In the genomic region with DNA sequence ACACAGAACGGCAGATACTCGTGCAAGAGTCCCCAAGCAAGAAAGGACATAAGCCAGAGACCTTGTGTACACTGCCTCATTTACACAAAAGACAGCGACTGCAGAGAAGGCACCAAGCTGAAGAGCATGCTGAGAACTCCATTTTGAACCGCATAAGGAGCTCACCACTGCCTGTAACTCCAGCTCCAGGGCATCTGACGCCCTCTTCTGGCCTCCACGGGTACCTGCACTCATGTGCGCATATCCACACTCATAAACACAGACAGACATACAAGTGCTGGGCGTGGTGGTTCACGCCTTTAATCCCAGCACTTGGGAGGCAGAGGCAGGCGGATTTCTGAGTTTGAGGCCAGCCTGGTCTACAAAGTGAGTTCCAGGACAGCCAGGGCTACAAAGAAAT, we compare ENCODE assay signal across 28 mouse cellular contexts. TPM values are rescaled to one million over a fixed set of nuclear protein-coding genes. Genes with fewer than 3 reads are reported as not detected.
DNase-seq lines count a peak whose midpoint lies in the region; ATAC-seq and TF ChIP-seq lines count a peak whose summit lies in the region.
"Had no signal": no experiment of that assay in that cellular context is flagged by ENCODE, and none has a peak within 500 bp of the region (broad histone marks: within the 10 kb centered on the region; RNA-seq: fewer than 3 reads in every experiment).

No protein-coding gene starts in this region.

- no peak for TF ChIP-seq POLR2A in ES-Bruce4 (IDR thresholded peaks at IDR 0.05; ENCODE audit: insufficient read depth, low read length)
- TF ChIP-seq POLR2A in MEL (IDR thresholded peaks at IDR 0.05; ENCODE audit: control insufficient read depth in 1 of 2, insufficient read depth in 1 of 2, low read depth in 1 of 2, low read length in 2 of 2, poor library complexity in 1 of 2), result no peak

- 70% methylated on average over 10 of the region's 10 CpGs for WGBS in liver, embryonic 14.5 days (ENCODE audit: insufficient replicate concordance)
- WGBS in heart, embryonic 12.5 days, result 80% methylated on average over 10 of the region's 10 CpGs

- H3K36me3 ChIP-seq in liver, embryonic 14.5 days (replicated peaks; ENCODE audit: control insufficient read depth, insufficient read depth, low read depth), result no peaks in the 10 kb centered on the region
- H3K36me3 ChIP-seq in ES-Bruce4 (ENCODE audit: control insufficient read depth, insufficient read depth, low read length, poor library complexity, severe bottlenecking), result no peaks in the 10 kb centered on the region
- H3K36me3 ChIP-seq in MEL (ENCODE audit: control insufficient read depth in 1 of 2, insufficient read depth in 2 of 2, low read length in 2 of 2), result no peaks in the 10 kb centered on the region
- H3K36me3 ChIP-seq in heart, embryonic 12.5 days, result no peaks in the 10 kb centered on the region
- H3K36me3 ChIP-seq: heart, embryonic 15.5 days; hindbrain, embryonic 10.5 days; hindbrain, embryonic 13.5 days had no signal

- H3K4me2 ChIP-seq in liver, embryonic 14.5 days (ENCODE audit: low read depth), result no peak overlapping the region
- H3K4me2 ChIP-seq in heart, embryonic 12.5 days, result no peak overlapping the region
- H3K4me2 ChIP-seq: heart, embryonic 11.5 days; heart, embryonic 15.5 days; hindbrain, embryonic 13.5 days had no signal

- ATAC-seq in liver, embryonic 14.5 days (ENCODE audit: insufficient read depth), result no peak
- no peak for ATAC-seq in heart, embryonic 12.5 days (ENCODE audit: insufficient number of reproducible peaks, low FRiP score)
- ATAC-seq in inflammation-experienced regulatory T-cells, adult 6 months, result no peak
- ATAC-seq: forebrain, embryonic 14.5 days; forebrain, postnatal 0 days; hindbrain, embryonic 16.5 days had no signal

- no peak overlapping the region for H3K27ac ChIP-seq in liver, embryonic 14.5 days
- no peak overlapping the region for H3K27ac ChIP-seq in ES-Bruce4 (ENCODE audit: insufficient read depth, low read length)
- no peak overlapping the region for H3K27ac ChIP-seq in MEL (ENCODE audit: control insufficient read depth, low read depth, low read length)
- no peak overlapping the region for H3K27ac ChIP-seq in heart, embryonic 12.5 days (ENCODE audit: poor library complexity, severe bottlenecking)
- H3K27ac ChIP-seq: gastrocnemius, adult 2 months; heart, embryonic 15.5 days; hindbrain, embryonic 10.5 days; hindbrain, embryonic 13.5 days had no signal

- TF ChIP-seq RAD21 in MEL (IDR thresholded peaks at IDR 0.05; ENCODE audit: low read depth, low read length), result no peak

- no peaks in the 10 kb centered on the region for H3K79me2 ChIP-seq in MEL (ENCODE audit: control insufficient read depth, insufficient read depth, low read length, poor library complexity)

- no peak overlapping the region for H3K9ac ChIP-seq in liver, embryonic 14.5 days (replicated peaks)
- H3K9ac ChIP-seq in ES-Bruce4 (ENCODE audit: low read depth, poor library complexity, severe bottlenecking) (no peak overlapping the region), MEL (ENCODE audit: control insufficient read depth, low read depth, low read length, poor library complexity, severe bottlenecking) (no peak overlapping the region)
- no peak overlapping the region for H3K9ac ChIP-seq in heart, embryonic 12.5 days
- H3K9ac ChIP-seq: forebrain, postnatal 0 days; heart, embryonic 15.5 days; hindbrain, embryonic 13.5 days had no signal

- no peak overlapping the region for H3K4me3 ChIP-seq in liver, embryonic 14.5 days (ENCODE audit: insufficient read depth in 1 of 2, low read depth in 2 of 2, low read length in 2 of 2)
- H3K4me3 ChIP-seq in ES-Bruce4 (ENCODE audit: low read depth, low read length), result no peak overlapping the region
- H3K4me3 ChIP-seq in MEL (ENCODE audit: control insufficient read depth in 1 of 2, insufficient read depth in 1 of 2, low read depth in 2 of 2, low read length in 2 of 2), result no peak overlapping the region
- H3K4me3 ChIP-seq in heart, embryonic 12.5 days, result no peak overlapping the region
- H3K4me3 ChIP-seq: gastrocnemius, adult 2 months; heart, embryonic 15.5 days; hindbrain, embryonic 10.5 days; hindbrain, embryonic 13.5 days had no signal

- no peaks in the 10 kb centered on the region for H3K4me1 ChIP-seq in liver, embryonic 14.5 days (replicated peaks; ENCODE audit: control insufficient read depth in 2 of 2, insufficient read depth in 2 of 2, low read length in 1 of 2)
- no peaks in the 10 kb centered on the region for H3K4me1 ChIP-seq in ES-Bruce4 (ENCODE audit: control insufficient read depth, insufficient read depth, low read length)
- no peaks in the 10 kb centered on the region for H3K4me1 ChIP-seq in MEL (ENCODE audit: control insufficient read depth in 1 of 2, insufficient read depth in 2 of 2, low read length in 2 of 2)
- H3K4me1 ChIP-seq in heart, embryonic 12.5 days (replicated peaks), result no peaks in the 10 kb centered on the region
- H3K4me1 ChIP-seq: heart, embryonic 15.5 days; hindbrain, embryonic 10.5 days; hindbrain, embryonic 13.5 days had no signal

- no peak for TF ChIP-seq EP300 in liver, embryonic 14.5 days (IDR thresholded peaks at IDR 0.05; ENCODE audit: low read depth)
- TF ChIP-seq EP300 in ES-Bruce4 (IDR thresholded peaks at IDR 0.05; ENCODE audit: insufficient read depth, low read depth, low read length) (no peak), MEL (IDR thresholded peaks at IDR 0.05; ENCODE audit: low read depth in 1 of 2, low read length in 2 of 2) (no peak)

- TF ChIP-seq CTCF in liver, embryonic 14.5 days (IDR thresholded peaks at IDR 0.05; ENCODE audit: low read depth), result peak; percentile 25; the same call in 1 of the 2 replicates
- TF ChIP-seq CTCF in ES-Bruce4 (IDR thresholded peaks at IDR 0.05; ENCODE audit: low read depth, low read length) (peak; percentile 19), MEL (IDR thresholded peaks at IDR 0.05 in 2 of 3, conservative IDR thresholded peaks at IDR 0.05 in 1 of 3; ENCODE audit: control insufficient read depth in 1 of 3, insufficient read depth in 1 of 3, low read depth in 2 of 3, low read length in 3 of 3, poor library complexity in 1 of 3, severe bottlenecking in 1 of 3) (peak in 2 of 3 experiments; percentile 14 to 32; a peak in 2 of 6 replicates)

- no peaks in the 10 kb centered on the region for H3K27me3 ChIP-seq in liver, embryonic 14.5 days (ENCODE audit: control insufficient read depth, insufficient read depth, low read length)
- no peaks in the 10 kb centered on the region for H3K27me3 ChIP-seq in ES-Bruce4 (ENCODE audit: control insufficient read depth, insufficient read depth, low read length, poor library complexity, severe bottlenecking)
- H3K27me3 ChIP-seq in MEL (ENCODE audit: control insufficient read depth in 1 of 2, insufficient read depth in 2 of 2, low read length in 2 of 2), result no peaks in the 10 kb centered on the region
- no peaks in the 10 kb centered on the region for H3K27me3 ChIP-seq in heart, embryonic 12.5 days (replicated peaks)
- H3K27me3 ChIP-seq: heart, embryonic 15.5 days; hindbrain, embryonic 13.5 days had no signal

- no peaks in the 10 kb centered on the region for H3K9me3 ChIP-seq in liver, embryonic 14.5 days (ENCODE audit: control insufficient read depth, low read length)
- no peaks in the 10 kb centered on the region for H3K9me3 ChIP-seq in ES-Bruce4 (replicated peaks; ENCODE audit: control insufficient read depth, insufficient read depth, low read length, poor library complexity, severe bottlenecking)
- H3K9me3 ChIP-seq in MEL (replicated peaks; ENCODE audit: insufficient read depth, low read length), result no peaks in the 10 kb centered on the region
- peaks cover 4% of the 10 kb centered on the region for H3K9me3 ChIP-seq in heart, embryonic 12.5 days (replicated peaks)
- H3K9me3 ChIP-seq: heart, embryonic 15.5 days; hindbrain, embryonic 13.5 days had no signal

- no peak for DNase-seq in liver, embryonic 14.5 days (ENCODE audit: low read depth in 3 of 3, low spot score in 3 of 3)
- DNase-seq in liver (no peak), MEL (ENCODE audit: low read depth, low spot score) (no peak), ZHBTc4 (ENCODE audit: low read depth, low spot score) (peak; percentile 82)
- DNase-seq: adrenal gland, postnatal 10 days; adrenal gland, postnatal 36 days; B cell, adult 2 months; cerebellum, adult 18-20 months; cerebellum, adult 9-10 months; cerebellum, postnatal 14 days; forebrain, postnatal 0 days; gastrocnemius, adult 2 months; gastrocnemius, postnatal 14 days; heart, adult 11 months; heart, postnatal 10 days; heart, postnatal 36 days had no signal

TF ChIP-seq in MEL, 35 proteins besides CTCF, POLR2A, EP300 and RAD21:
- no peak for TF ChIP-seq NRF1 (IDR thresholded peaks at IDR 0.05; ENCODE audit: insufficient read depth, low read depth, low read length, poor library complexity, severe bottlenecking)
- no peak for TF ChIP-seq HCFC1 (IDR thresholded peaks at IDR 0.05; ENCODE audit: low read depth, low read length)
- TF ChIP-seq MAZ (IDR thresholded peaks at IDR 0.05; ENCODE audit: low read depth, low read length), result no peak
- TF ChIP-seq SMC3 (IDR thresholded peaks at IDR 0.05; ENCODE audit: low read depth, low read length), result no peak
- TF ChIP-seq ELF1 (IDR thresholded peaks at IDR 0.05; ENCODE audit: low read depth, low read length), result no peak
- no peak for TF ChIP-seq E2F4 (IDR thresholded peaks at IDR 0.05; ENCODE audit: borderline replicate concordance, low read depth, low read length)
- TF ChIP-seq MAFK (IDR thresholded peaks at IDR 0.05; ENCODE audit: borderline replicate concordance, low read depth, low read length), result no peak
- no peak for TF ChIP-seq MXI1 (IDR thresholded peaks at IDR 0.05; ENCODE audit: low read depth, low read length)
- TF ChIP-seq ZC3H11A (IDR thresholded peaks at IDR 0.05; ENCODE audit: low read depth, low read length), result no peak
- no peak for TF ChIP-seq USF2 (IDR thresholded peaks at IDR 0.05; ENCODE audit: borderline replicate concordance in 1 of 2, insufficient read depth in 1 of 2, low read depth in 1 of 2, low read length in 2 of 2)
- TF ChIP-seq TCF12 (IDR thresholded peaks at IDR 0.05; ENCODE audit: low read depth, low read length), result no peak
- TF ChIP-seq CHD1 (IDR thresholded peaks at IDR 0.05; ENCODE audit: low read depth, low read length), result no peak
- TF ChIP-seq UBTF (IDR thresholded peaks at IDR 0.05; ENCODE audit: borderline replicate concordance, insufficient read depth, low read depth, low read length), result no peak
- no peak for TF ChIP-seq POLR2AphosphoS5 (IDR thresholded peaks at IDR 0.05; ENCODE audit: borderline replicate concordance, low read depth, low read length)

RNA-seq across cellular contexts. Expression of a gene that starts 16.4 kb away (rescaled TPM):
- polyA plus RNA-seq in liver, embryonic 14.5 days (2012; rRNA removed), result 0.01 and 0.02 TPM in 2 replicates
- polyA plus RNA-seq in liver, embryonic 14.5 days (2014; fragmentation: Nextera tagmentation; extraction: Ambion mirVana), result not detected in 2 replicates
- polyA plus RNA-seq in ES-Bruce4 (2011; ENCODE audit: insufficient read depth, insufficient read length, low read depth, missing spikeins) (0.79 TPM in 1 of 2 replicates, not detected in the other), MEL (2012; ENCODE audit: insufficient read depth in 1 of 2, insufficient read length in 2 of 2, low read depth in 1 of 2, low replicate concordance in 2 of 2, missing spikeins in 1 of 2) (under 1 TPM in 1 of 2 experiments, not detected in 1; 0.13 TPM)
- 0.03 and 0.27 TPM in 2 replicates for total RNA-seq in MEL (2012; rRNA removed)
- polyA plus RNA-seq in heart, embryonic 12.5 days (2016; fragmentation: Nextera tagmentation; extraction: Ambion mirVana), result not detected in 2 replicates
- polyA plus RNA-seq in inflammation-experienced regulatory T-cells, adult 6 months (2017; shearing (Covaris generic)), result not detected
- total RNA-seq: adrenal gland, postnatal 10 days; adrenal gland, postnatal 36 days; CH12.LX; forebrain, postnatal 0 days had no signal
- polyA plus RNA-seq: embryonic facial prominence, embryonic 11.5 days; forebrain, embryonic 11.5 days; forebrain, embryonic 14.5 days; forebrain, postnatal 0 days; hindbrain, embryonic 10.5 days; hindbrain, embryonic 13.5 days had no signal
